Mouse (Mus musculus): ENCODE results near the gene Helz. TPM values are rescaled to one million over a fixed set of nuclear protein-coding genes. Genes with fewer than 3 reads are reported as not detected.

Gene Helz
- polyA plus RNA-seq, 1 experiment from 2014 or later, result 19.5 TPM

DNA sequence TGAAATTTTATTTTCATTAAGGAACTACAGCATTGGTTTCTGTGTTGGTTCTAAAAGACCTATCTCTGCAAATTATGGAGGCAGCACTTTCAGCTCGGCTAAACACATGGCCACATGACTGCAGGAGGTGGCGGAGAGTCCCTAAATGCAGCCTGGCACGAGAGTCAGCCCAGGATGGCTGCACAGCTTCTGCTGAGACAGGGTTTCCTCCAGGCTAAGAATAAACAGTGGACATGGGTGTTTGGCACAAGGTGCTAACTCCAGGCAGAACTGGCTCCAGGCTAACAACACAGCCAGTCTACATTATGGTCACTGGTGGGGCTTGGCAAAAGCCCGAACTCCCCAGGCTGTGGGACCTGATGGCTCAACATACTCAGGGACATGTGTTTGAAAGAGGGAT, 183.2 kb downstream of the Helz start:
- Histone ChIP-seq H3K36me3 (peaks cover 8% of the 10 kb centered on the region; the same call in 1 of the 2 replicates), H3K4me3 (replicated peaks) (no peak overlapping the region), H3K4me1 (no peaks in the 10 kb centered on the region), H3K9me3 (replicated peaks) (no peaks in the 10 kb centered on the region), H3K27ac (replicated peaks) (no peak overlapping the region), H3K9ac (no peak overlapping the region), H3K27me3 (no peaks in the 10 kb centered on the region), H3K4me2 (replicated peaks) (no peak overlapping the region)
- 77% methylated on average over 4 of the region's 4 CpGs for WGBS
- no peak for ATAC-seq (ENCODE audit: insufficient number of reproducible peaks, low FRiP score, low TSS enrichment, low read depth)

DNA sequence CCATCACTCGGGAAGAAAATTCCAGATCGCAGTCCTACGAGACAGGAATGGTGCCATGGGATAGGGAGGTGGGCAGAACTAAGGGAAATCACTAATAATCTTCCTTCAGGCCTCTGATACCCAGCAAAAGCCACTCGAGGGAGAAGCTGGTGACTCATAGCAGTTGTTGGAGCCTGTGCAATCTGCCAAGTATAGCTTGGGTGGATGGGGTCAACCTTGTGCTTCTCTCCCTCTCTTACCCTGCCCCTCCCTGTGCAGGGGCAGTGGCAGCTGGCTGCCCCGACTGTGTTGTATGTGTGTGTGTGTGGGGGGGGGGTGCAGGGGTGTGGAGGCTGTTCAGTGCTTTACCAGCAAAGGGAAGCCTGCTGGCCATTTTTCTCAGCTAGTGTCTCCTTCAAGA, 183.8 kb downstream of the Helz start:
- Histone ChIP-seq H3K4me2 (replicated peaks) (no peak overlapping the region), H3K4me3 (replicated peaks) (no peak overlapping the region), H3K9ac (no peak overlapping the region), H3K9me3 (replicated peaks) (no peaks in the 10 kb centered on the region), H3K36me3 (peaks cover 8% of the 10 kb centered on the region; the same call in 1 of the 2 replicates), H3K27me3 (no peaks in the 10 kb centered on the region), H3K27ac (replicated peaks) (no peak overlapping the region), H3K4me1 (no peaks in the 10 kb centered on the region)
- ATAC-seq (ENCODE audit: insufficient number of reproducible peaks, low FRiP score, low TSS enrichment, low read depth), result no peak
- WGBS, result 68% methylated on average over 5 of the region's 5 CpGs

DNA sequence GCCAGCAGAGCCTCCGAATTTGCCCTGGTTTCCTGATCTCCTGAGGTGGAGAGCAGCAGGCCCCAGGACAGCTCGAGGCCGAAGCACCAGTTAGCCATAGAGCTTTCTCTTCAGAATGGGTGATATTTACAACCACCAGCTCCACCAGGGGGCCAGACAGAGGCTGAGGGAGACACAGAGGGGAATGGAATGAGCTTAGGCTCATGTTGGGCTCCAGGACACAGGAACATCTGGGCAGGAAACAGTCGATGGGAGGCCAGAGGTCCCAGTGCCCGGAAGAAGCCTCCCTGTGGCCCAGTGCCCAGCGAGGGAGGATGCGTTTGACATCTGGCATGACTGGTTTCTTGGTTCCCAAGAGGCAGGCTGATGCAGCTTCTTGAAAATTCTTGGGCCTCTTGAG, 186.4 kb downstream of the Helz start:
- no peaks in the 10 kb centered on the region for H3K27me3 ChIP-seq
- H3K4me3 ChIP-seq (replicated peaks), result no peak overlapping the region
- no peak overlapping the region for H3K27ac ChIP-seq (replicated peaks)
- no peak for ATAC-seq (ENCODE audit: insufficient number of reproducible peaks, low FRiP score, low TSS enrichment, low read depth)
- H3K9ac ChIP-seq, result no peak overlapping the region
- no peak overlapping the region for H3K4me2 ChIP-seq (replicated peaks)
- peaks cover 8% of the 10 kb centered on the region; the same call in 1 of the 2 replicates for H3K36me3 ChIP-seq
- no peaks in the 10 kb centered on the region for H3K9me3 ChIP-seq (replicated peaks)
- no peaks in the 10 kb centered on the region for H3K4me1 ChIP-seq
- WGBS, result 74% methylated on average over 7 of the region's 7 CpGs

DNA sequence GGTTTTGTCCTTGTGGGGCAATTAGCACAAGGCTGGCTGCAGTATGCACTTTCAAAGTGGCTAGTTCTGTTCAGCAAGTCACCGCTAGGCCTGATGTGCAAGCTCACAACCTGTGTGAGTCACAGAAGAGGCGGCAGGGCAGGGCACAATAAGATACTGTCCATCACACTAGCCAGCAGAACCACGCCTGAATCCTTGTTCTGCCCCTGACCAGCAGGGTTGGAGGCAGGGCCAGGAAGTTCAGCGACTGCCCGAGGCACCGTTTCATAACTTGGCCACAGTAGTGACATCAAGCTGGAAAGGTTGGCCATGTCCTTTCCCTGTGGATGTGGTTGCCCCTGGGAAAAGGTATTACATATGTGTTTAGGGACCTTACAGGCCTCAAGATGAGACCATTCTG, 190.2 kb downstream of the Helz start:
- 77% methylated on average over 6 of the region's 6 CpGs for WGBS
- peaks cover 8% of the 10 kb centered on the region; the same call in 1 of the 2 replicates for H3K36me3 ChIP-seq
- H3K27me3 ChIP-seq, result no peaks in the 10 kb centered on the region
- H3K9me3 ChIP-seq (replicated peaks), result no peaks in the 10 kb centered on the region
- no peak overlapping the region for H3K9ac ChIP-seq
- H3K4me3 ChIP-seq (replicated peaks), result no peak overlapping the region
- H3K4me2 ChIP-seq (replicated peaks), result no peak overlapping the region
- ATAC-seq (ENCODE audit: insufficient number of reproducible peaks, low FRiP score, low TSS enrichment, low read depth), result no peak
- H3K27ac ChIP-seq (replicated peaks), result no peak overlapping the region
- H3K4me1 ChIP-seq, result no peaks in the 10 kb centered on the region

DNA sequence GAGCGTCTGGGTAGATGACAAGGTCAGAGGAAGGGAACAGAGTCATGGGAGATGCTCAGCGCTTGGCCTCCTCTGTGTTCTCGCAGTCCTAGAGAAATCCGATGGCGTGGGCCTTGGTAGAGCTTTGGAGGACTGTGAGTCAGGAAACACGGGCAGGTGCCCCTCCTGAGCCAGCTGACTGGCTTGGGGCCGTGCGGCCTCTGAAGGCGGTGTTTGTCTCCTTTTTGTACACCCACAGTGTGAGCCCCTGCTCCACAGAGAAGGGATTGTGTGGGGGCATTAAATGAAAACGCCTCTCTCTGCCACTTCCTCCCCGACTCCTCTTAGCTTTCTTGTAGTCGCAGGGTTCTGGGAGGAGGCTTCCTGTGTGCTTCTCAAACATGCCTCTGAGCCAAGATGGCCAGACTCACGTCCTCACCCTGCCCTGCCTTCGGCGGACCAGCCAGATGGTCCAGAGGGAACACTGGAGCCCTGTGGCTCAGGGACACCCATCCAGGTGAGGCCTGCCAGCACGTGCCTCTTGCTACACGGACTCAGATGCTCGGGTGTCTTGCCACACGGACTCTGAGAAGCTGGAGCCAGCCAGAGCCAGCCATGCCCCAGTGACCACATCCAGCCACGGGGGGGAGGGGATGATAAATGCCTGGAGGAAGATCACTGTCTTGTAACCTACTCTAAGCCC, 190.8 kb downstream of the Helz start:
- no peak overlapping the region for H3K27ac ChIP-seq (replicated peaks)
- H3K36me3 ChIP-seq, result peaks cover 8% of the 10 kb centered on the region; the same call in 1 of the 2 replicates
- no peaks in the 10 kb centered on the region for H3K4me1 ChIP-seq
- no peak overlapping the region for H3K9ac ChIP-seq
- no peak overlapping the region for H3K4me2 ChIP-seq (replicated peaks)
- no peaks in the 10 kb centered on the region for H3K27me3 ChIP-seq
- no peak overlapping the region for H3K4me3 ChIP-seq (replicated peaks)
- 69% methylated on average over 20 of the region's 20 CpGs for WGBS
- no peak; the same call in 1 of the 2 replicates for ATAC-seq (ENCODE audit: insufficient number of reproducible peaks, low FRiP score, low TSS enrichment, low read depth)
- no peaks in the 10 kb centered on the region for H3K9me3 ChIP-seq (replicated peaks)

DNA sequence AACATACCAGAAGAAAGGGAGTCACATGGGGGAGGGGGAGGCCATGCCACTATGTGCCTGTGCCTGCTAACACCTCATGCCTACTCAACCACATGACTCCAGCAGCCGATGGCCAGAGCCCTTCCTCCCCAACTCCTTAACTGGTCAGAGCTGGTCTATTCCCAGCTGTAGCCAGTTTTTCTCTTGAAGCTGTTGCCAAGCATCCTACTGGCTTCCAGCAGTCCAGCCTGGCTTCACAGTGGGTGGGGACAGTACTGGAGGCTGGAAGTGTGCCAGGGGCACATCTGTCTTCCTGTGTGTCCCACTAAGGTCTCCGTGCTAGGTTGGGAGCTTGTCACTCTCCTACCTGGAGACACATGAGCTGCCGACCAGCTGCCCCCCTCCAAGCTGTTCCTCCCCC, 195.4 kb downstream of the Helz start:
- no peak overlapping the region for H3K4me3 ChIP-seq (replicated peaks)
- H3K36me3 ChIP-seq, result no peaks in the 10 kb centered on the region
- H3K27me3 ChIP-seq, result no peaks in the 10 kb centered on the region
- no peak for ATAC-seq (ENCODE audit: insufficient number of reproducible peaks, low FRiP score, low TSS enrichment, low read depth)
- H3K27ac ChIP-seq (replicated peaks), result no peak overlapping the region
- no peaks in the 10 kb centered on the region for H3K4me1 ChIP-seq
- whole genome bisulfite sequencing, result 59% methylated on average over 3 of the region's 3 CpGs
- H3K9me3 ChIP-seq (replicated peaks), result no peaks in the 10 kb centered on the region
- no peak overlapping the region for H3K9ac ChIP-seq
- no peak overlapping the region for H3K4me2 ChIP-seq (replicated peaks)

Small RNA genes within 50 kb of the gene (microRNA-seq; reads per million reads assigned to microRNA genes)
- gene Mir6932 (ENCODE audit: borderline number of aligned reads), result 0.69 reads per million

Other genes with a start within 250 kb of the Helz start
- gene Pitpnc1, start 77.2 kb upstream of the Helz start, polyA plus RNA-seq (2015; fragmentation: Nextera tagmentation; extraction: Ambion mirVana), result 20.6 and 22.0 TPM in 2 replicates
- 153 and 161 TPM in 2 replicates for gene Psmd12, start 68.4 kb upstream of the Helz start, polyA plus RNA-seq (2015; fragmentation: Nextera tagmentation; extraction: Ambion mirVana)
- 13.4 and 23.8 TPM in 2 replicates for gene Cacng1, start 168.6 kb downstream of the Helz start, polyA plus RNA-seq (2015; fragmentation: Nextera tagmentation; extraction: Ambion mirVana)
- gene Cacng4, start 246.6 kb downstream of the Helz start, polyA plus RNA-seq (2015; fragmentation: Nextera tagmentation; extraction: Ambion mirVana), result 3.7 and 3.8 TPM in 2 replicates